Mouse (Mus musculus): Measurements from ENCODE around the gene Lrr1. TPM values are rescaled to one million over a fixed set of nuclear protein-coding genes. Genes with fewer than 3 reads are reported as not detected.
A peak's percentile ranks its signal among the peaks of the same experiment; 100 is the strongest.

The Lrr1 gene
- total RNA-seq, 2 experiments from 2014 or later = 0.27 to 0.31 TPM

DNA sequence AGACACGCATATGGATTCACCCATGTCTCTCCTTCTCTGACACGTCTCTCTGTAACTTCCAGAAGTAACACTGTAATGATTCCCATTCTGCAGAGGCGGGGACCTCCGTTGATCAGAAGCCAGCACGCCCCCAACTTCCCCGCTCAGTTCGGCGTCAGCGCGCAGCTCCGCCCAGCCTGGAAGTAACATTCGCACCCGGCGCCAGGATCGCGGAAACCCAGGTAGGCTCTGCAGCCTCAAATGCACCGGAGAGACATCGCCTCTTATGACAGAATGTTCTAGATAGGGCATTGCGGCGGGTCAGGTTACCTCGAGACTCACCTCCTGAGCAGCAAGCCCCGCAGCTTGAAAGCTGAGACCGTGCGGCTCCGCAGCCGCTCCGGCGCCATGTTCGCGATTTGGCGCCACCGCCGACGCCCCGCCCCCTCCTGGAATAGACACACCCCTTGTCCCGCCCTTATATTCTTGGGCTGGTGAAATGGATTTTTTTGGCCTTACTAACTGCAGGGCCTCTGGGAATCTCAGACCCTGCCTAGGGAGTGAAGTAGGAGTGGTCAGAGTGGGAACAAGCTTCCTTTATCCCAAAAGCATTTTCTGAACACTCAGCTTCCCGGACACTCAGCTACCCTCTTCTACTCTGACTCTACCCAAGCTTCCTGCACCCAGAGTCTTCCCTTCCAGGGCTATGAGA, 59.3 kb downstream of the Lrr1 start, which contains the start of gene Pole2:
TSS of gene Pole2 (minus strand) at position 420 of the 691 bp plus-strand sequence.
- DNase-seq = peak; percentile 88
- intact Hi-C loops (cut with DNase I; ENCODE audit: low total_unique reads) = no loop called here

Small RNAs within 50 kb of the gene (microRNA-seq; reads per million reads assigned to microRNA genes)
- gene Gm47287 (0 reads per million in 2 experiments), gene Gm47295 (0 to 0.50 reads per million in 2 experiments)

Other genes with a start within 250 kb of the Lrr1 start
- gene Rps29, start 9.6 kb upstream of the Lrr1 start, total RNA-seq (2021) = 1,000 to 10,000 TPM; 1,152 to 1,205 TPM
- 100 to 1,000 TPM; 324 to 375 TPM for gene Rpl36al, start 15.3 kb downstream of the Lrr1 start, total RNA-seq (2021)
- 10 to 100 TPM; 11.7 to 16.1 TPM for gene Mgat2, start 15.3 kb downstream of the Lrr1 start, total RNA-seq (2021)
- 1 to 10 TPM; 1.5 to 2.8 TPM for gene Gm49383, start 28.3 kb downstream of the Lrr1 start, total RNA-seq (2021)
- gene Dnaaf2, start 29.6 kb downstream of the Lrr1 start, total RNA-seq (2021) = under 1 TPM; 0.24 to 0.66 TPM
- 1 to 10 TPM; 1.4 to 2.0 TPM for gene Gm49384, start 35.5 kb downstream of the Lrr1 start, total RNA-seq (2021)
- gene Pole2, start 59.4 kb downstream of the Lrr1 start, total RNA-seq (2021) = 1 to 10 TPM in 1 of 2 experiments, under 1 TPM in 1; 0.80 to 1.7 TPM
- 10 to 100 TPM; 15.7 to 17.4 TPM for gene Klhdc1, start 72.4 kb downstream of the Lrr1 start, total RNA-seq (2021)
- 100 to 1,000 TPM; 103 to 104 TPM for gene Klhdc2, start 127.9 kb downstream of the Lrr1 start, total RNA-seq (2021)
- 10 to 100 TPM; 16.8 to 19.1 TPM for gene Nemf, start 188.4 kb downstream of the Lrr1 start, total RNA-seq (2021)
- 10 to 100 TPM; 29.7 to 36.3 TPM for gene Arf6, start 203.3 kb downstream of the Lrr1 start, total RNA-seq (2021)
- gene Gm9887, start 203.6 kb downstream of the Lrr1 start, total RNA-seq (2021) = under 1 TPM in 1 of 2 experiments, not detected in 1; 0.37 TPM

Measured in gastrocnemius, postnatal 14 days (tissue).